Mouse (Mus musculus) C2C12 (cell line): ENCODE measurements at regions not wholly inside any gene's neighbourhood (a gene's known extent, or its start where the extent isn't known, plus 50 kb on each side); places are given as distances from the start of the nearest gene placed in this dataset.

Experiments used
- CTCF ChIP-seq: IDR thresholded peaks from one replicate; pipeline ENCODE4 v1.5.1; 2011; ENCODE audit not compliant: control insufficient read depth, insufficient read depth, insufficient read length
- FOSL1 ChIP-seq: IDR thresholded peaks from one replicate; pipeline ENCODE4 v1.8.0; 2011; ENCODE audit warnings: mild to moderate bottlenecking, low read length; ENCODE audit not compliant: poor library complexity, insufficient read depth, severe bottlenecking
- MAX ChIP-seq: IDR thresholded peaks from one replicate; pipeline ENCODE4 v1.6.1; 2011; ENCODE audit warnings: mild to moderate bottlenecking, control low read depth
- MYOD1 ChIP-seq: IDR thresholded peaks from one replicate; pipeline ENCODE4 v1.6.1; 2011; ENCODE audit warnings: low read depth; ENCODE audit not compliant: control insufficient read depth, insufficient read length
- MYOG ChIP-seq: IDR thresholded peaks from one replicate; pipeline ENCODE4 v1.6.1; 2011; ENCODE audit not compliant: control insufficient read depth, insufficient read length; ENCODE audit errors: extremely low read depth
- USF1 ChIP-seq: IDR thresholded peaks from one replicate; pipeline ENCODE4 v1.6.1; 2011; ENCODE audit warnings: low read depth, mild to moderate bottlenecking, control low read depth, moderate library complexity

DNA sequence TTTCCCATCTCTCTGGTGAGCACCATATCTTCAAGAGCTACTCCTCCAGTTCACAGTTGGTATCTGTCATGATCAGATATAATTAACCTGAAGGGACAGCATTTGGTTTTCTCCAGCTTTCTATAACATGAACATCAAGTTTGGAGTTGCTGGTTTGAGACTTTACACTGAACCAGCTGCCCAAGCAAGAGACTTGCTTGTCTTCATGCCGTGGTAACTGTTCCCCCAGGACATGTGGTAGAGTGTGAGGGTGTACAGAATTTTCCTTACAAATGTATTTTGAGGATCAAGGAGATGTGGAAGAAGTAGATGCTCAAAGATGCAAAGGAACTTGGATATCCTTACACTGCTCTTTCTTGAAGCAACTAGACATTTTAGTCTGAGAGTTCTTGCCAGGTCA lies 200.0 kb upstream of the Eci2 start:
- TF ChIP-seq CTCF (no peak), MYOD1 (no peak), FOSL1 (no peak), MAX (no peak), USF1 (no peak), MYOG (no peak)
